Mouse (Mus musculus): ENCODE measurements around the gene Fam117b. TPM values are rescaled to one million over a fixed set of nuclear protein-coding genes. Genes with fewer than 3 reads are reported as not detected.

Fam117b gene
- total and polyA plus RNA-seq, 3 experiments: 11.2 to 15.5 TPM; not detected in 1

- Histone ChIP-seq H3K36me3 (ENCODE audit: control insufficient read depth in 1 of 2, insufficient read depth in 2 of 2, low read length in 2 of 2) (peaks cover 0 to 48% of the 10 kb centered on the region in 2 experiments; a peak in 2 of 4 replicates), H3K4me1 (ENCODE audit: control insufficient read depth in 1 of 2, insufficient read depth in 2 of 2, low read length in 2 of 2) (peaks cover 14 to 52% of the 10 kb centered on the region in 2 experiments), H3K27ac (ENCODE audit: control insufficient read depth, low read depth, low read length) (peak overlapping the region; percentile 25; the same call in 1 of the 2 replicates), H3K4me3 (ENCODE audit: control insufficient read depth in 1 of 2, insufficient read depth in 1 of 2, low read depth in 2 of 2, low read length in 2 of 2) (no peak overlapping the region), H3K9ac (ENCODE audit: control insufficient read depth, low read depth, low read length, poor library complexity, severe bottlenecking) (no peak overlapping the region), H3K27me3 (ENCODE audit: control insufficient read depth in 1 of 2, insufficient read depth in 2 of 2, low read length in 2 of 2) (no peaks in the 10 kb centered on the region), H3K79me2 (ENCODE audit: control insufficient read depth, insufficient read depth, low read length, poor library complexity) (no peaks in the 10 kb centered on the region), H3K9me3 (replicated peaks; ENCODE audit: insufficient read depth, low read length) (no peaks in the 10 kb centered on the region)
- DNase-seq (ENCODE audit: low read depth, low spot score): peak; percentile 71
- no peak for TF ChIP-seq ZMIZ1 (IDR thresholded peaks at IDR 0.05; ENCODE audit: low read depth, low read length)
- no peak for TF ChIP-seq MYB (IDR thresholded peaks at IDR 0.05; ENCODE audit: low read depth, low read length)
- TF ChIP-seq JUND (IDR thresholded peaks at IDR 0.05; ENCODE audit: low read depth, low read length): no peak
- no peak for TF ChIP-seq ZKSCAN1 (IDR thresholded peaks at IDR 0.05; ENCODE audit: low read depth, low read length)
- TF ChIP-seq GATA1 (IDR thresholded peaks at IDR 0.05; ENCODE audit: low read depth, low read length): peak; percentile 57
- TF ChIP-seq POLR2A (IDR thresholded peaks at IDR 0.05; ENCODE audit: control insufficient read depth in 1 of 2, insufficient read depth in 1 of 2, low read depth in 1 of 2, low read length in 2 of 2, poor library complexity in 1 of 2): no peak
- TF ChIP-seq RAD21 (IDR thresholded peaks at IDR 0.05; ENCODE audit: low read depth, low read length): no peak
- no peak for TF ChIP-seq CHD1 (IDR thresholded peaks at IDR 0.05; ENCODE audit: low read depth, low read length)
- TF ChIP-seq BHLHE40 (IDR thresholded peaks at IDR 0.05; ENCODE audit: borderline replicate concordance, low read depth, low read length): no peak
- TF ChIP-seq SMC3 (IDR thresholded peaks at IDR 0.05; ENCODE audit: low read depth, low read length): no peak
- TF ChIP-seq MAFK (IDR thresholded peaks at IDR 0.05; ENCODE audit: borderline replicate concordance, low read depth, low read length): no peak
- TF ChIP-seq POLR2AphosphoS5 (IDR thresholded peaks at IDR 0.05; ENCODE audit: borderline replicate concordance, low read depth, low read length): no peak
- no peak for TF ChIP-seq ZC3H11A (IDR thresholded peaks at IDR 0.05; ENCODE audit: low read depth, low read length)
- TF ChIP-seq MXI1 (IDR thresholded peaks at IDR 0.05; ENCODE audit: low read depth, low read length): no peak
- no peak for TF ChIP-seq KAT2A (conservative IDR thresholded peaks at IDR 0.05; ENCODE audit: low read depth, low read length)
- TF ChIP-seq EP300 (IDR thresholded peaks at IDR 0.05; ENCODE audit: low read depth in 1 of 2, low read length in 2 of 2): peak; percentile 53 to 54; a peak in 3 of 4 replicates
- peak; percentile 20; the same call in 1 of the 2 replicates for TF ChIP-seq ETS1 (IDR thresholded peaks at IDR 0.05; ENCODE audit: low read depth, low read length)
- no peak for TF ChIP-seq NELFE (IDR thresholded peaks at IDR 0.05; ENCODE audit: low read depth, low read length)
- TF ChIP-seq MEF2A (IDR thresholded peaks at IDR 0.05; ENCODE audit: extremely low read depth, insufficient replicate concordance, low read depth, low read length, poor library complexity, severe bottlenecking): no peak
- peak; percentile 39; the same call in 1 of the 2 replicates for TF ChIP-seq ZNF384 (IDR thresholded peaks at IDR 0.05; ENCODE audit: low read depth, low read length)
- no peak for TF ChIP-seq NRF1 (IDR thresholded peaks at IDR 0.05; ENCODE audit: insufficient read depth, low read depth, low read length, poor library complexity, severe bottlenecking)
- TF ChIP-seq CTCF (IDR thresholded peaks at IDR 0.05 in 2 of 3, conservative IDR thresholded peaks at IDR 0.05 in 1 of 3; ENCODE audit: control insufficient read depth in 1 of 3, insufficient read depth in 1 of 3, low read depth in 2 of 3, low read length in 3 of 3, poor library complexity in 1 of 3, severe bottlenecking in 1 of 3): no peak
- no peak for TF ChIP-seq ELF1 (IDR thresholded peaks at IDR 0.05; ENCODE audit: low read depth, low read length)
- TF ChIP-seq HCFC1 (IDR thresholded peaks at IDR 0.05; ENCODE audit: low read depth, low read length): no peak
- TF ChIP-seq MAX (IDR thresholded peaks at IDR 0.05; ENCODE audit: low read length): no peak
- TF ChIP-seq CHD2 (IDR thresholded peaks at IDR 0.05; ENCODE audit: low read length): no peak
- no peak for TF ChIP-seq UBTF (IDR thresholded peaks at IDR 0.05; ENCODE audit: borderline replicate concordance, insufficient read depth, low read depth, low read length)
- TF ChIP-seq USF2 (IDR thresholded peaks at IDR 0.05; ENCODE audit: borderline replicate concordance in 1 of 2, insufficient read depth in 1 of 2, low read depth in 1 of 2, low read length in 2 of 2): 0 out of 4 replicates have a peak, but pooled peaks of 1 of the 2 experiments have one; percentile 13
- no peak for TF ChIP-seq TAL1 (IDR thresholded peaks at IDR 0.05; ENCODE audit: low read length)
- no peak for TF ChIP-seq TCF12 (IDR thresholded peaks at IDR 0.05; ENCODE audit: low read depth, low read length)
- no peak for TF ChIP-seq MYC (IDR thresholded peaks at IDR 0.05; ENCODE audit: low read depth, low read length)
- 0 out of 2 replicates have a peak, but pooled peaks have one; percentile 29 for TF ChIP-seq TBP (IDR thresholded peaks at IDR 0.05; ENCODE audit: low read depth, low read length)
- peak; percentile 68 for TF ChIP-seq RCOR1 (IDR thresholded peaks at IDR 0.05; ENCODE audit: low read depth, low read length)
- TF ChIP-seq SIN3A (IDR thresholded peaks at IDR 0.05; ENCODE audit: low read length): no peak
- TF ChIP-seq MAZ (IDR thresholded peaks at IDR 0.05; ENCODE audit: low read depth, low read length): no peak
- TF ChIP-seq GABPA (IDR thresholded peaks at IDR 0.05; ENCODE audit: low read depth, low read length): no peak
- peak; percentile 81 for TF ChIP-seq USF1 (IDR thresholded peaks at IDR 0.05; ENCODE audit: low read depth, low read length)
- no peak for TF ChIP-seq E2F4 (IDR thresholded peaks at IDR 0.05; ENCODE audit: borderline replicate concordance, low read depth, low read length)
Measured at GRCm38 (mm10) chr1:59899679-59900078, 13.1 kb upstream of the Fam117b start.
